Mouse (Mus musculus) ES-E14 (cell line): ENCODE data around the gene Anapc11. TPM values are rescaled to one million over a fixed set of nuclear protein-coding genes. Genes with fewer than 3 reads are reported as not detected.

Source experiments
- DNase-seq: peaks from one replicate; pipeline ENCODE4 v3.0.0-alpha.2; 2013; ENCODE audit warnings: low read depth, low spot score
- H3K27ac ChIP-seq: 2 replicates; pipeline ENCODE4 v1.5.1; 2012; ENCODE audit warnings: low read depth, mild to moderate bottlenecking, low read length, moderate library complexity, mixed read lengths; ENCODE audit not compliant: poor library complexity, insufficient read depth, severe bottlenecking
- H3K36me3 ChIP-seq: 2 replicates; pipeline ENCODE4 v1.6.1; 2012; ENCODE audit warnings: mild to moderate bottlenecking, low read length, moderate library complexity, mixed read lengths; ENCODE audit not compliant: control insufficient read depth, poor library complexity, insufficient read depth, severe bottlenecking
- H3K4me1 ChIP-seq, 2 experiments: fragments of 150-350 bp in 1 of 2; sonication (generic) in 1 of 2; 2 replicates each; pipeline ENCODE4 v1.6.1; 2012; ENCODE audit warnings: low read length in 2 of 2, mild to moderate bottlenecking in 1 of 2, mixed read lengths in 1 of 2; ENCODE audit not compliant: control insufficient read depth in 2 of 2, insufficient read depth in 2 of 2, poor library complexity in 1 of 2
- H3K4me3 ChIP-seq, 2 experiments: fragments of 150-350 bp in 1 of 2; sonication (generic) in 1 of 2; 2 replicates each; pipeline ENCODE4 v1.5.1; 2012; ENCODE audit warnings: low read length in 2 of 2, low read depth in 1 of 2, mild to moderate bottlenecking in 1 of 2, mixed read lengths in 1 of 2; ENCODE audit not compliant: insufficient read depth in 1 of 2, poor library complexity in 1 of 2, severe bottlenecking in 1 of 2
- H3K9ac ChIP-seq: 2 replicates; pipeline ENCODE4 v1.6.1; 2012; ENCODE audit warnings: low read depth, mild to moderate bottlenecking, low read length, mixed read lengths; ENCODE audit not compliant: poor library complexity, insufficient read depth, severe bottlenecking
- H3K9me3 ChIP-seq: fragments of 150-350 bp; sonication (generic); 2 replicates; pipeline ENCODE4 v1.6.1; 2012; ENCODE audit warnings: low read depth, mild to moderate bottlenecking, low read length; ENCODE audit not compliant: control insufficient read depth, insufficient read depth
- CHD2 ChIP-seq: IDR thresholded peaks from 2 replicates; pipeline ENCODE4 v1.6.1; 2014; ENCODE audit warnings: mild to moderate bottlenecking, low read depth, low read length, inconsistent platforms
- HCFC1 ChIP-seq: IDR thresholded peaks from 2 replicates; pipeline ENCODE4 v1.6.1; 2012; ENCODE audit warnings: low read length, inconsistent platforms, borderline replicate concordance; ENCODE audit not compliant: insufficient read depth
- MAFK ChIP-seq: IDR thresholded peaks from 2 replicates; pipeline ENCODE4 v1.6.1; 2014; ENCODE audit warnings: mild to moderate bottlenecking, low read depth, low read length, inconsistent platforms; ENCODE audit not compliant: insufficient read depth
- ZC3H11A ChIP-seq: IDR thresholded peaks from 2 replicates; pipeline ENCODE4 v1.6.1; 2012; ENCODE audit warnings: low read depth, mild to moderate bottlenecking, inconsistent platforms, low read length, borderline replicate concordance
- ZNF384 ChIP-seq: IDR thresholded peaks from 2 replicates; pipeline ENCODE4 v1.6.1; 2012; ENCODE audit warnings: low read depth, low read length, inconsistent platforms
- in situ Hi-C, 2 experiments: fragments of 600-800 bp; cut with MboI; formaldehyde crosslinking; loops; one replicate each; pipeline ENCODE4 v1.15.1; 2025; ENCODE audit warnings: low sequenced_read_pairs in 2 of 2, inconsistent platforms in 1 of 2; ENCODE audit not compliant: unreplicated experiment in 2 of 2
- total RNA-seq: library from RNA; depleted of rRNA; stranded (reverse); fragments of 300-350 nt; gene quantifications from 2 replicates; pipeline ENCODE4 v1.2.3, GENCODE M21; 2012

Anapc11 gene
- total RNA-seq, 1 experiment, result 98.4 TPM

- TF ChIP-seq ZNF384 (no peak), ZC3H11A (no peak), CHD2 (no peak), HCFC1 (no peak), MAFK (no peak)
- Histone ChIP-seq H3K4me1 (peaks cover 0 to 21% of the 10 kb centered on the region in 2 experiments; a peak in 3 of 4 replicates), H3K9me3 (no peaks in the 10 kb centered on the region), H3K36me3 (peaks cover 35% of the 10 kb centered on the region), H3K9ac (no peak overlapping the region), H3K27ac (no peak overlapping the region), H3K4me3 (no peak overlapping the region)
- in situ Hi-C loops, result no loop called here
- no peak for DNase-seq
Observed at GRCm38 (mm10) chr11:120606764-120607163, 8.5 kb downstream of the Anapc11 start.

GRCm38 (mm10) chr11:120608241-120609034, 10.2 kb downstream of the Anapc11 start, which contains the start of gene Npb:
Npb (plus strand) TSS chr11:120608477.
- in situ Hi-C loops, result no loop called here
- Histone ChIP-seq H3K36me3 (peaks cover 39% of the 10 kb centered on the region), H3K4me1 (peaks cover 0 to 21% of the 10 kb centered on the region in 2 experiments; a peak in 3 of 4 replicates), H3K9me3 (no peaks in the 10 kb centered on the region), H3K4me3 (peak within 1 kb of the TSS; percentile 57 to 60), H3K27ac (no peak within 1 kb of the TSS), H3K9ac (peak within 1 kb of the TSS; percentile 54; the same call in 1 of the 2 replicates)
- no peak for DNase-seq
- TF ChIP-seq ZNF384, result no peak
- TF ChIP-seq ZC3H11A, result no peak
- TF ChIP-seq HCFC1, result no peak
- no peak for TF ChIP-seq CHD2
- TF ChIP-seq MAFK, result no peak

DNA sequence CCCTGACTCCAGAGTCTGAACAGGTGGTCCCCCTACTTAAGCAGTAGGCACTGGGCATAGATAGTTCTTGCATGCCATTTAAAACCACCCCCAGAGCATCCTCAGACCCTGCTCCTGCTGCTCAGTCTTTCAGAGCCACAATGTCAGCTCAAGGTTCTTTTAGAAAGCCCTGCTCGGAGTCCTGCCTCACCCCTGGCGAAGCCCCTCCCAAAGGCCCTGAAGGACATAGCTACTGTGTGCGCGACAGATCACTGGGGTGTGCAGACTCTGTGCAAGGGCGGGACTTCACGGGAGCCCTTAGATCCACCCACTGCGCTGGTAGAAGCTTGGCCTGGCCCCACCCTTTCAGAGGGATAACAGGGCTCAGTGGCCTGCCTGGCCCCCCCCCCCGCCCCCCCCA, 11.0 kb downstream of the Anapc11 start:
- TF ChIP-seq ZC3H11A, result no peak
- no peak for TF ChIP-seq MAFK
- no peak for TF ChIP-seq HCFC1
- no peak for TF ChIP-seq CHD2
- TF ChIP-seq ZNF384, result no peak
- Histone ChIP-seq H3K27ac (no peak overlapping the region), H3K9ac (no peak overlapping the region)

GRCm38 (mm10) chr11:120610477-120611046, 12.3 kb downstream of the Anapc11 start:
- Histone ChIP-seq H3K27ac (no peak overlapping the region), H3K36me3 (peaks cover 41% of the 10 kb centered on the region), H3K9ac (no peak overlapping the region), H3K9me3 (no peaks in the 10 kb centered on the region), H3K4me1 (peaks cover 0 to 28% of the 10 kb centered on the region in 2 experiments; a peak in 3 of 4 replicates), H3K4me3 (no peak overlapping the region)
- DNase-seq, result no peak
- in situ Hi-C loops, result no loop called here
- TF ChIP-seq HCFC1, result no peak
- no peak for TF ChIP-seq ZC3H11A
- TF ChIP-seq MAFK, result no peak
- no peak for TF ChIP-seq ZNF384
- TF ChIP-seq CHD2, result no peak

More for the DNA sequence above, 11.0 kb downstream of the Anapc11 start:
- no peak for DNase-seq
- no peak overlapping the region for H3K4me3 ChIP-seq
- peaks cover 0 to 24% of the 10 kb centered on the region in 2 experiments; a peak in 3 of 4 replicates for H3K4me1 ChIP-seq
- H3K36me3 ChIP-seq, result peaks cover 41% of the 10 kb centered on the region
- H3K9me3 ChIP-seq, result no peaks in the 10 kb centered on the region
- in situ Hi-C loops, result no loop called here
